Mouse (Mus musculus): ENCODE measurements around the gene Plcb2. TPM values are rescaled to one million over a fixed set of nuclear protein-coding genes. Genes with fewer than 3 reads are reported as not detected.

Plcb2 gene
- polyA plus RNA-seq, 1 experiment from 2014 or later, result 0.32 TPM

DNA sequence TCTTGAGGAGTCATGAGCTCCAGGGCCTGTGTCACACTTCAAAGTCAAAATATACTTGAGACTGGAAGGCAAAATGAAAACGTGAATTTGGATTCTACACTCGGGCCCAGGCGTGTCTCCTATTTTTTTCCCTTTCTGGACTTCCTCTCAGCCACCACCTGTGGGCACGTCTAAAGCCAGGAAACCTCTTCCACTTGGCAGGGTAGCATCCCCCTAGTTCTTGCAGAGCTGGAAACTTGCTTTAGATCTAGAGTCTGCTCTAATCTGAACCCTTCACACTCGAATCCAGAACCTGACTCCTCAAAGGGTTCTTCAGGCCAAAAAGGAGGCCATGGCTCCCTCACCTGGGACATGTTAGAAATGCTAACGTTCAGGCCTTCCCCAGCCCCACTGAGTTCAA, 27.2 kb upstream of the Plcb2 start:
- no peak overlapping the region for H3K4me3 ChIP-seq (ENCODE audit: low read depth, low read length)
- H3K4me2 ChIP-seq (replicated peaks; ENCODE audit: low read depth, low read length), result no peak overlapping the region
- no peak overlapping the region for H3K9ac ChIP-seq (ENCODE audit: low read depth, low read length)
- H3K27ac ChIP-seq (ENCODE audit: low read depth, low read length), result no peak overlapping the region
- H3K36me3 ChIP-seq (ENCODE audit: control insufficient read depth, insufficient read depth, low read length), result 0 out of 2 replicates have a peak, but pooled peaks cover under 1% of the 10 kb centered on the region
- 89% methylated on average over 6 of the region's 6 CpGs for WGBS
- H3K27me3 ChIP-seq (ENCODE audit: control insufficient read depth, insufficient read depth, low read length), result no peaks in the 10 kb centered on the region; the same call in 1 of the 2 replicates
- H3K9me3 ChIP-seq (ENCODE audit: control insufficient read depth, low read length), result no peaks in the 10 kb centered on the region
- 0 out of 2 replicates have a peak, but pooled peaks cover 3% of the 10 kb centered on the region for H3K4me1 ChIP-seq (replicated peaks; ENCODE audit: control insufficient read depth, insufficient read depth, low read length)
- DNase-seq (ENCODE audit: low spot score) (no peak), ATAC-seq (ENCODE audit: low FRiP score) (no peak)

DNA sequence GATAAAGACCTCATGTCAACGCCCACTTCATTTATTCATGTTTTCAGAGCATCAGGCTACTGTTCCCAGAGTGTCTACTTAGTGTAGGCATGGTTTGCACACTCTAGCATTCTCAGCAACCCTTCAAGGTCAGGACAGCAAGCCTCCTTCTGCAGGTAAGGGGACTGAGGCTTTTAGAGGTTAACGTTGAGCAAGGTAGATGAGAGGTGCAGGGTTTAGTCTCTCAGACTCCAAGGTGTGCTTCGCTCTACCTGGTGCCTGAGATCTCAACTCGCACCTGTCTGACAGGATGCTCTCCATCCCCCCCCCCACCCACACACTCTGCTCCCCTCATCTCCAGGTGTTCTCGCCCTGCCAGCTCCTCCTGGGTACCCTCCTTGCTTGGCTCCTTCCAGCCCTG, 25.9 kb upstream of the Plcb2 start:
- 94% methylated on average over 5 of the region's 5 CpGs for WGBS
- ATAC-seq (ENCODE audit: low FRiP score) (no peak), DNase-seq (ENCODE audit: low spot score) (no peak)
- Histone ChIP-seq H3K36me3 (ENCODE audit: control insufficient read depth, insufficient read depth, low read length) (0 out of 2 replicates have a peak, but pooled peaks cover 3% of the 10 kb centered on the region), H3K9me3 (ENCODE audit: control insufficient read depth, low read length) (no peaks in the 10 kb centered on the region), H3K27ac (ENCODE audit: low read depth, low read length) (no peak overlapping the region), H3K4me2 (replicated peaks; ENCODE audit: low read depth, low read length) (no peak overlapping the region), H3K9ac (ENCODE audit: low read depth, low read length) (no peak overlapping the region), H3K4me1 (replicated peaks; ENCODE audit: control insufficient read depth, insufficient read depth, low read length) (peaks cover 4% of the 10 kb centered on the region), H3K4me3 (ENCODE audit: low read depth, low read length) (no peak overlapping the region), H3K27me3 (ENCODE audit: control insufficient read depth, insufficient read depth, low read length) (no peaks in the 10 kb centered on the region; the same call in 1 of the 2 replicates)

DNA sequence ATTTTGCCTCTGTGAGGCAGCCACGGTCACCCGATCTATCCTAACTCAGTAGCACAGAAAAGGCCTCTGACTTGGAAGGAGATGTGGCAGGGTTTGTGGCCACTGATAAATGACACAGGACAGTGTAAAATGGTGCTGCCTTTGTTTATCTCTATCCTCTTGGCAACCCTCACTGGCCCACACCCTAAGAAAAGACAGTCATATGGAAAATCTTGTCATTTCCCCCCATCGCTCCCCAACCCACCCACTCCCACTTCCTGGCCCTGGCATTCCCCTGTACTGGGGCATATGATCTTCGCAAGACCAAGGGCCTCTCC, 24.5 kb upstream of the Plcb2 start:
- Histone ChIP-seq H3K4me2 (replicated peaks; ENCODE audit: low read depth, low read length) (no peak overlapping the region), H3K9ac (ENCODE audit: low read depth, low read length) (no peak overlapping the region), H3K4me1 (replicated peaks; ENCODE audit: control insufficient read depth, insufficient read depth, low read length) (peaks cover 6% of the 10 kb centered on the region), H3K9me3 (ENCODE audit: control insufficient read depth, low read length) (no peaks in the 10 kb centered on the region), H3K27ac (ENCODE audit: low read depth, low read length) (no peak overlapping the region), H3K4me3 (ENCODE audit: low read depth, low read length) (no peak overlapping the region), H3K36me3 (ENCODE audit: control insufficient read depth, insufficient read depth, low read length) (0 out of 2 replicates have a peak, but pooled peaks cover 3% of the 10 kb centered on the region), H3K27me3 (ENCODE audit: control insufficient read depth, insufficient read depth, low read length) (no peaks in the 10 kb centered on the region)
- WGBS, result 76% methylated on average over 4 of the region's 4 CpGs
- DNase-seq (ENCODE audit: low spot score) (no peak), ATAC-seq (ENCODE audit: low FRiP score) (no peak)

- Histone ChIP-seq H3K36me3 (ENCODE audit: control insufficient read depth, insufficient read depth, low read length) (0 out of 2 replicates have a peak, but pooled peaks cover 3% of the 10 kb centered on the region), H3K27ac (ENCODE audit: low read depth, low read length) (no peak overlapping the region), H3K4me3 (ENCODE audit: low read depth, low read length) (no peak overlapping the region), H3K9me3 (ENCODE audit: control insufficient read depth, low read length) (no peaks in the 10 kb centered on the region), H3K4me1 (replicated peaks; ENCODE audit: control insufficient read depth, insufficient read depth, low read length) (peaks cover 6% of the 10 kb centered on the region), H3K9ac (ENCODE audit: low read depth, low read length) (no peak overlapping the region), H3K27me3 (ENCODE audit: control insufficient read depth, insufficient read depth, low read length) (no peaks in the 10 kb centered on the region), H3K4me2 (replicated peaks; ENCODE audit: low read depth, low read length) (no peak overlapping the region)
- DNase-seq (ENCODE audit: low spot score) (no peak), ATAC-seq (ENCODE audit: low FRiP score) (no peak)
- 68% methylated on average over 16 of the region's 16 CpGs for WGBS
Observed at GRCm38 (mm10) chr2:118751896-118752791, 23.9 kb upstream of the Plcb2 start.

GRCm38 (mm10) chr2:118750476-118750875, 22.2 kb upstream of the Plcb2 start:
- ATAC-seq (ENCODE audit: low FRiP score) (no peak), DNase-seq (ENCODE audit: low spot score) (no peak)
- WGBS, result 89% methylated on average over 8 of the region's 8 CpGs
- H3K27me3 ChIP-seq (ENCODE audit: control insufficient read depth, insufficient read depth, low read length), result no peaks in the 10 kb centered on the region
- H3K27ac ChIP-seq (ENCODE audit: low read depth, low read length), result no peak overlapping the region; the same call in 1 of the 2 replicates
- H3K4me2 ChIP-seq (replicated peaks; ENCODE audit: low read depth, low read length), result no peak overlapping the region
- no peak overlapping the region for H3K9ac ChIP-seq (ENCODE audit: low read depth, low read length)
- H3K4me1 ChIP-seq (replicated peaks; ENCODE audit: control insufficient read depth, insufficient read depth, low read length), result peaks cover 6% of the 10 kb centered on the region
- no peak overlapping the region for H3K4me3 ChIP-seq (ENCODE audit: low read depth, low read length)
- 0 out of 2 replicates have a peak, but pooled peaks cover 3% of the 10 kb centered on the region for H3K36me3 ChIP-seq (ENCODE audit: control insufficient read depth, insufficient read depth, low read length)
- no peaks in the 10 kb centered on the region for H3K9me3 ChIP-seq (ENCODE audit: control insufficient read depth, low read length)

- ATAC-seq (ENCODE audit: low FRiP score) (no peak), DNase-seq (ENCODE audit: low spot score) (no peak)
- peak overlapping the region; percentile 45; the same call in 1 of the 2 replicates for H3K27ac ChIP-seq (ENCODE audit: low read depth, low read length)
- no peaks in the 10 kb centered on the region for H3K9me3 ChIP-seq (ENCODE audit: control insufficient read depth, low read length)
- no peak overlapping the region for H3K4me3 ChIP-seq (ENCODE audit: low read depth, low read length)
- H3K4me1 ChIP-seq (replicated peaks; ENCODE audit: control insufficient read depth, insufficient read depth, low read length), result peaks cover 6% of the 10 kb centered on the region
- no peak overlapping the region for H3K4me2 ChIP-seq (replicated peaks; ENCODE audit: low read depth, low read length)
- WGBS, result 25% methylated on average over 10 of the region's 10 CpGs
- 0 out of 2 replicates have a peak, but pooled peaks cover 3% of the 10 kb centered on the region for H3K36me3 ChIP-seq (ENCODE audit: control insufficient read depth, insufficient read depth, low read length)
- H3K9ac ChIP-seq (ENCODE audit: low read depth, low read length), result no peak overlapping the region
- peaks cover 1% of the 10 kb centered on the region; the same call in 1 of the 2 replicates for H3K27me3 ChIP-seq (ENCODE audit: control insufficient read depth, insufficient read depth, low read length)
Observed at GRCm38 (mm10) chr2:118749341-118749884, 21.2 kb upstream of the Plcb2 start.

DNA sequence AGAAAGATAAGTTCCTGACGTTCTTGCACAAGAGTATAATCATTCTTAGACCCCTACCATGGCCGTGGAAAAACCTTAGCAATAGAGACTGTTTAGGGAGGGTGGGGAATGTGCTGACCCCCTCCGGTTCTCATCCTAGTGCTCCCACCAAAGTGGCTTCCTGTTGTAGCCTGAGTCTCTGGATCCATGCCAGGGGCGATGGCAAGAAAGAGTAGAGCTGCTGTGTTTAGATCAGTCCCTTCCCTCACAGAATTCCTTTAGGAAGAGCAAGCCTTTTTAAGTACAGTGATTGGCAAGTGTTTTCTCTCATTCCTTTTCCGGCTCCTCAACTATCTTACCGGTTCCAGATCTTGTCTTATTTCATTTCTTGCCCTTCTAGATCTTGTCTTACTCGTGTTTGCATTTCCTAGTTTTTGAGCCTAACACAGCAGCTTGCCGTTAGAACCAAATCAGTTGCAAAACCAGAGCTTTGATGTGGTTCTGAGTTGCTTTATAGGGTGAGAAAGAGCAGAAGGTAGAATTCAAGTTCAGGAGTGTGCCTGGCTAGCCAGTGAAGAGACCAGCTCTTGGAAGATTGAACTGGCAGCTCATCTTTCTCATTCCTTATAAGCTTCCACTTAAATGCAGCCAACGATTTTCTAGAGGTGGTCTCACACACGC, 19.2 kb upstream of the Plcb2 start:
- Histone ChIP-seq H3K27ac (ENCODE audit: low read depth, low read length) (no peak overlapping the region), H3K4me2 (replicated peaks; ENCODE audit: low read depth, low read length) (peak overlapping the region; percentile 92)

More for the DNA sequence above, 19.2 kb upstream of the Plcb2 start:
- DNase-seq (ENCODE audit: low spot score) (no peak), ATAC-seq (ENCODE audit: low FRiP score) (no peak)
- peak overlapping the region; percentile 93; the same call in 1 of the 2 replicates for H3K4me3 ChIP-seq (ENCODE audit: low read depth, low read length)
- no peak overlapping the region; the same call in 1 of the 2 replicates for H3K9ac ChIP-seq (ENCODE audit: low read depth, low read length)
- no peaks in the 10 kb centered on the region for H3K9me3 ChIP-seq (ENCODE audit: control insufficient read depth, low read length)
- H3K4me1 ChIP-seq (replicated peaks; ENCODE audit: control insufficient read depth, insufficient read depth, low read length), result peaks cover 6% of the 10 kb centered on the region
- H3K27me3 ChIP-seq (ENCODE audit: control insufficient read depth, insufficient read depth, low read length), result peaks cover 5% of the 10 kb centered on the region; the same call in 1 of the 2 replicates
- H3K36me3 ChIP-seq (ENCODE audit: control insufficient read depth, insufficient read depth, low read length), result 0 out of 2 replicates have a peak, but pooled peaks cover 3% of the 10 kb centered on the region
- 50% methylated on average over 10 of the region's 10 CpGs for WGBS

Data from hindbrain, embryonic 11.5 days (tissue).